Mouse (Mus musculus) liver, embryonic 16.5 days (tissue): ENCODE measurements at regions not wholly inside any gene's neighbourhood (a gene's known extent, or its start where the extent isn't known, plus 50 kb on each side); places are given as distances from the start of the nearest gene placed in this dataset.
"Not testable (repeated sequence)": the region's sequence is repeated elsewhere in the genome, so short reads cannot be mapped to it uniquely, and the experiment has no call there.

Experiments used
- ATAC-seq: fragments of 200-750 bp; cut with Nextera tagmentation; 2 replicates; pipeline ENCODE4 v1.8.0; 2017; ENCODE audit warnings: low read depth, mild to moderate bottlenecking, moderate number of reproducible peaks, moderate library complexity
- H3K27ac ChIP-seq: fragments of 300-500 bp; sonication (generic); 2 replicates; pipeline ENCODE4 v1.5.1; 2014; ENCODE audit warnings: mild to moderate bottlenecking, low read length
- H3K27me3 ChIP-seq: fragments of 300-500 bp; sonication (generic); 2 replicates; pipeline ENCODE4 v1.6.1; 2014; ENCODE audit warnings: low read depth, low read length, mixed read lengths; ENCODE audit not compliant: control insufficient read depth, insufficient read depth
- H3K36me3 ChIP-seq: fragments of 300-500 bp; sonication (generic); 2 replicates; pipeline ENCODE4 v1.6.1; 2014; ENCODE audit warnings: mild to moderate bottlenecking; ENCODE audit not compliant: control insufficient read depth, insufficient read depth
- H3K4me1 ChIP-seq: fragments of 300-500 bp; sonication (generic); 2 replicates; pipeline ENCODE4 v1.6.1; 2014; ENCODE audit warnings: low read depth, low read length, mixed read lengths; ENCODE audit not compliant: control insufficient read depth
- H3K4me2 ChIP-seq: fragments of 300-500 bp; sonication (generic); 2 replicates; pipeline ENCODE4 v1.6.1; 2014; ENCODE audit warnings: low read depth, low read length, mixed read lengths
- H3K4me3 ChIP-seq: fragments of 300-500 bp; sonication (generic); 2 replicates; pipeline ENCODE4 v1.5.1; 2014; ENCODE audit warnings: low read depth, mild to moderate bottlenecking, low read length
- H3K9ac ChIP-seq: fragments of 300-500 bp; sonication (generic); 2 replicates; pipeline ENCODE4 v1.6.1; 2014; ENCODE audit warnings: low read depth, low read length
- H3K9me3 ChIP-seq: fragments of 300-500 bp; sonication (generic); replicated peaks from 2 replicates; pipeline ENCODE4 v1.6.1; 2016; ENCODE audit warnings: low read length; ENCODE audit not compliant: control insufficient read depth
- whole genome bisulfite sequencing: fragments of 180-500 bp; shearing (Covaris S2); extraction: QIAGEN DNeasy Blood & Tissue Kit; methylation state at CpG from one replicate; pipeline ENCODE4 v1.1.7; 2014; ENCODE audit not compliant: insufficient replicate concordance; 5-methylcytosine and 5-hydroxymethylcytosine counted together

GRCm38 (mm10) chr5:101336361-101336760 is 328.4 kb downstream of the Nkx6-1 start:
- H3K27me3 ChIP-seq, H3K27ac ChIP-seq, H3K9me3 ChIP-seq, H3K9ac ChIP-seq, H3K4me1 ChIP-seq, H3K4me3 ChIP-seq, ATAC-seq, H3K36me3 ChIP-seq, H3K4me2 ChIP-seq: not testable (repeated sequence)
- no CpG with 5 or more reads among the region's 1 CpGs for WGBS

DNA sequence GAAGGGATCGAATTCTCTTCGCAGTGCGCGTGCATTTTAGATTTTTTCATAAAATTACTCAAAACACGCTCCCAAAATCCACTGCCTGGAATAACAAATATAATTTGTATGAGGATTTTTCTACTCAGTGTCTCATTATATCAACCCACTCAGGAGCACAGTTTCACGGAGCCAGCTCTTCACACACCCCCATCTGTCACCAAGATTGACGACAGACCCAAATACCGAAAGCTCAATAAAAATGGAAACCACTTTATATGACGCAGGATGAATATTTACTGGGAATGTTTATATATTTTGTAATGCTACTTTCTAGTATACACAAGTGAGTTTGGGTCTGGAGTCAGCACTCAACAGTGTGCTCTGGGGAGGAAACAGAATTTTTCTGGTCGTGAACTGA is 333.0 kb downstream of the Nkx6-1 start:
- H3K9ac ChIP-seq, result no peak overlapping the region
- H3K4me1 ChIP-seq, result no peaks in the 10 kb centered on the region
- H3K36me3 ChIP-seq, result no peaks in the 10 kb centered on the region
- no peak overlapping the region for H3K4me3 ChIP-seq
- 78% methylated on average over 10 of the region's 10 CpGs for WGBS
- H3K9me3 ChIP-seq, result no peaks in the 10 kb centered on the region
- H3K4me2 ChIP-seq, result no peak overlapping the region
- no peak overlapping the region for H3K27ac ChIP-seq
- H3K27me3 ChIP-seq, result no peaks in the 10 kb centered on the region
- ATAC-seq, result no peak

- Histone ChIP-seq H3K36me3 (no peaks in the 10 kb centered on the region), H3K27ac (no peak overlapping the region), H3K9ac (no peak overlapping the region), H3K9me3 (no peaks in the 10 kb centered on the region), H3K27me3 (no peaks in the 10 kb centered on the region; the same call in 1 of the 2 replicates), H3K4me3 (no peak overlapping the region), H3K4me2 (no peak overlapping the region), H3K4me1 (no peaks in the 10 kb centered on the region)
- 31% methylated on average over 4 of the region's 4 CpGs for WGBS
- ATAC-seq, result no peak
These were observed 338.7 kb downstream of the Nkx6-1 start for GRCm38 (mm10) chr5:101326122-101326521.

- no peaks in the 10 kb centered on the region for H3K9me3 ChIP-seq
- H3K36me3 ChIP-seq, result no peaks in the 10 kb centered on the region
- WGBS, result 22% methylated on average over 20 of the region's 20 CpGs
- H3K27me3 ChIP-seq, result no peaks in the 10 kb centered on the region; the same call in 1 of the 2 replicates
- ATAC-seq, result no peak
- no peak overlapping the region for H3K4me2 ChIP-seq
- H3K27ac ChIP-seq, result no peak overlapping the region
- H3K4me3 ChIP-seq, result no peak overlapping the region
- H3K9ac ChIP-seq, result no peak overlapping the region
- no peaks in the 10 kb centered on the region for H3K4me1 ChIP-seq
These were observed 341.5 kb downstream of the Nkx6-1 start for GRCm38 (mm10) chr5:101323041-101323950.

DNA sequence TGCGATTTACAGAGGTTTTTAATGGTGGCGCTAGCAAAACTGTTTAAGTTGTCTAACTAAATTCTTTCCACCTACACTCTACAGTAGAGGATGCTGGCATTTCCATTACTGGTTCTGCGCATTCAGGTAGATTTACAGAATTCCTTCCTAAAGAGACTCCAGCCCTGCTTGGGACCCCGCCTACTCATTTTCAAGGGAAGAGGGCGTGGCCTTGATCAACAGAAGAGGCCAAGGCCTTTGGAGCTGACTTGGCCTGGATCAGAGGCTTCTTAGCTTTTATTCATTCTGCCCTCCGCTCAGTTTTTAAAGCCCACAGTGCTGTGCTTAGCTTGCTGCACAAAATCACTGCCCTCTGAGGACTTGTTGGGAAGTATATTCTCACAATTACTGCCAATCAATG is 364.8 kb downstream of the Nkx6-1 start:
- H3K9ac ChIP-seq, result no peak overlapping the region
- H3K4me3 ChIP-seq, result no peak overlapping the region
- WGBS, result 60% methylated on average over 6 of the region's 6 CpGs
- no peak overlapping the region for H3K27ac ChIP-seq
- no peaks in the 10 kb centered on the region for H3K27me3 ChIP-seq
- no peaks in the 10 kb centered on the region for H3K9me3 ChIP-seq
- H3K4me2 ChIP-seq, result no peak overlapping the region
- H3K4me1 ChIP-seq, result no peaks in the 10 kb centered on the region
- H3K36me3 ChIP-seq, result no peaks in the 10 kb centered on the region
- no peak for ATAC-seq

- H3K9me3 ChIP-seq, result no peaks in the 10 kb centered on the region
- H3K4me2 ChIP-seq, result no peak overlapping the region
- H3K27me3 ChIP-seq, result no peaks in the 10 kb centered on the region
- 55% methylated on average over 4 of the region's 4 CpGs for WGBS
- ATAC-seq, result no peak
- no peaks in the 10 kb centered on the region for H3K36me3 ChIP-seq
- H3K4me1 ChIP-seq, result no peaks in the 10 kb centered on the region
- H3K27ac ChIP-seq, result no peak overlapping the region
- no peak overlapping the region for H3K9ac ChIP-seq
- no peak overlapping the region for H3K4me3 ChIP-seq
These were observed 366.4 kb downstream of the Nkx6-1 start for GRCm38 (mm10) chr5:101298411-101298810.

GRCm38 (mm10) chr5:101297511-101298102 is 367.2 kb downstream of the Nkx6-1 start:
- Histone ChIP-seq H3K4me3 (no peak overlapping the region), H3K4me2 (no peak overlapping the region), H3K9ac (no peak overlapping the region), H3K9me3 (no peaks in the 10 kb centered on the region), H3K27ac (no peak overlapping the region), H3K36me3 (no peaks in the 10 kb centered on the region), H3K27me3 (no peaks in the 10 kb centered on the region), H3K4me1 (no peaks in the 10 kb centered on the region)
- WGBS, result 41% methylated on average over 5 of the region's 5 CpGs
- ATAC-seq, result no peak

GRCm38 (mm10) chr5:101295941-101296340 is 368.9 kb downstream of the Nkx6-1 start:
- ATAC-seq, result no peak
- 59% methylated on average over 7 of the region's 7 CpGs for WGBS
- H3K4me2 ChIP-seq, result no peak overlapping the region

DNA sequence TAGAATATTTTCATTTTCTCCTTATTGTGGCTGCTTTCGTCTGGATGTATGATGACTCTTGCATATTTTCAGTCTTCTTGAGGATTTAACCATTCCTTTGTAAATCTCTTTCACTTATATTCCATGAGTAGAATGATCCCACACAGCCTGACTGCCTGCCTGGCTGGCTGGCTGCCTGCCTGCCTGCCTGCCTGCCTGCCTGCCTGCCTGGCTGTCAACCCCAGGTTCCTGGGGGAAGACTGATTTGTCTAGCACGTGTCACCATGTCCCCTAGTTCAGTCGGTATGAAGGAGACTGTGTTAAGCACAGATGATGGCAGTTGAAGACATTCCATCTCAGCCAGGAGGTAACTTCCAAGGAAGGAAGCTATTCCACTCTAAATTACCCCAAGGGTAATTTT is 370.8 kb downstream of the Nkx6-1 start:
- H3K27ac ChIP-seq, result no peak overlapping the region
- no peak overlapping the region for H3K4me3 ChIP-seq
- no peak overlapping the region for H3K4me2 ChIP-seq
- H3K4me1 ChIP-seq, result no peaks in the 10 kb centered on the region
- 39% methylated on average over 3 of the region's 3 CpGs for WGBS
- no peaks in the 10 kb centered on the region for H3K27me3 ChIP-seq
- H3K9me3 ChIP-seq, result no peaks in the 10 kb centered on the region
- no peak overlapping the region for H3K9ac ChIP-seq
- no peak for ATAC-seq
- no peaks in the 10 kb centered on the region for H3K36me3 ChIP-seq

More at GRCm38 (mm10) chr5:101295941-101296340, 368.9 kb downstream of the Nkx6-1 start:
- no peaks in the 10 kb centered on the region for H3K27me3 ChIP-seq
- H3K9ac ChIP-seq, result no peak overlapping the region
- H3K4me1 ChIP-seq, result no peaks in the 10 kb centered on the region
- H3K27ac ChIP-seq, result no peak overlapping the region
- H3K9me3 ChIP-seq, result no peaks in the 10 kb centered on the region
- H3K36me3 ChIP-seq, result no peaks in the 10 kb centered on the region
- no peak overlapping the region for H3K4me3 ChIP-seq
